Mouse (Mus musculus) heart, embryonic 15.5 days (tissue): ENCODE data around the gene Itfg1. TPM values are rescaled to one million over a fixed set of nuclear protein-coding genes. Genes with fewer than 3 reads are reported as not detected.
"Not testable (repeated sequence)": the region's sequence is repeated elsewhere in the genome, so short reads cannot be mapped to it uniquely, and the experiment has no call there.

ENCODE experiments used
- ATAC-seq: fragments of 200-750 bp; cut with Nextera tagmentation; replicated peaks from 2 replicates; pipeline ENCODE4 v1.8.0; 2017; ENCODE audit warnings: low read depth, moderate TSS enrichment; ENCODE audit not compliant: insufficient number of reproducible peaks, insufficient read depth, low FRiP score
- H3K27ac ChIP-seq: fragments of 300-500 bp; sonication (generic); 2 replicates; pipeline ENCODE4 v1.5.1; 2015; ENCODE audit warnings: mild to moderate bottlenecking, inconsistent platforms
- H3K27me3 ChIP-seq: fragments of 300-500 bp; sonication (generic); 2 replicates; pipeline ENCODE4 v1.6.1; 2015; ENCODE audit warnings: inconsistent platforms
- H3K36me3 ChIP-seq: fragments of 300-500 bp; sonication (generic); 2 replicates; pipeline ENCODE4 v1.6.1; 2015; ENCODE audit warnings: mild to moderate bottlenecking, inconsistent platforms
- H3K4me1 ChIP-seq: fragments of 300-500 bp; sonication (generic); replicated peaks from 2 replicates; pipeline ENCODE4 v1.6.1; 2015; ENCODE audit warnings: inconsistent platforms
- H3K4me2 ChIP-seq: fragments of 300-500 bp; sonication (generic); 2 replicates; pipeline ENCODE4 v1.6.1; 2015; ENCODE audit warnings: inconsistent platforms, mild to moderate bottlenecking, moderate library complexity
- H3K4me3 ChIP-seq: fragments of 300-500 bp; sonication (generic); 2 replicates; pipeline ENCODE4 v1.5.1; 2015; ENCODE audit warnings: mild to moderate bottlenecking, inconsistent platforms
- H3K9ac ChIP-seq: fragments of 300-500 bp; sonication (generic); 2 replicates; pipeline ENCODE4 v1.6.1; 2015; ENCODE audit warnings: mild to moderate bottlenecking, inconsistent platforms
- H3K9me3 ChIP-seq: fragments of 300-500 bp; sonication (generic); replicated peaks from 2 replicates; pipeline ENCODE4 v1.6.1; 2016; ENCODE audit warnings: inconsistent platforms
- WGBS: fragments of 180-500 bp; shearing (Covaris S2); methylation state at CpG from one replicate; pipeline ENCODE4 v1.1.7; 2015; ENCODE audit warnings: mixed read lengths; 5-methylcytosine and 5-hydroxymethylcytosine counted together
- polyA plus RNA-seq: library from polyadenylated mRNA; unstranded; fragments of >200 nt; fragmentation: Nextera tagmentation; extraction: Ambion mirVana; gene quantifications from 2 replicates; pipeline ENCODE4 v1.2.1, GENCODE M21; 2015

Gene Itfg1
- 65.6 and 67.4 TPM in 2 replicates for polyA plus RNA-seq

DNA sequence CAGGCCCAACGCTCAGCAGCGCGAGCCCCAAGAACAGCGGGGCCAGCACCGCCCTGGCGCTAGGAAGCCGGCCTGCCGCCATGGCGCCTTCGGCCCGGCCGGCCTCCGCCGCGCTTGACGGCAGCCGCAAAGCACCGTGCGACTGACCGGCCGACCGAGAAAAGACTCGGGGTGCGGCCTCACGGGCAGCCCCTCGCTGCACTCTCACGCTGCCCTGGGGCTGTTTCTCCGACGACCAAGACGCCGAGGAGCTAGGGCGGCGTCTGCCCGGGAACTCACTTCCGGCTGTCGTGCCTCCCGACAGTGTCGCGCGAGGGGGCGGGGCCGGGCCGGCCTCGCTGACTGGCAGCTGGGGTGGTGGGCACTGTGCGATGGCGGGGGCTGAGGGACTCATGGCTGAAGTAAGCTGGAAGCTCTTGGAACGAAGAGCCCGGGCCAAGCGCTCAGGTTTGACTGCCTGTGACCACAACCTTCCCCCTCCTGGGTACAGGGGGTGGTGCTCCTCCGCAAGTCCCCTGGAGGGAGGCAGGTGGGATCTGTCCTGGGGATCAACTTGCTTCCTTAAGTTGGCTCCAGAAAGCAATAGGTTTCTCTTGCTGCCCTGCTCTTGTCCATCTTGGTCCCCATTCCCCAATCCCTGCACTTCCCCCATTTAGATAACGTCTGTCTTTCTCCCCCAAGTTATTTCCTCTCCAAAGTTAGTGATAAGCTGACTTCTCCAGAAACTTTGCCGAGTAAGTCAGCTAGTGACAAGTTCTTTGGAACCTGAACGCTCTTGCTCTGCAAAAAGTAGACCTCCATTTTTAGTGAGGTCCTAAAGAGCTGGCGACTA lies at the start of gene Itfg1, which contains the start of gene Phkb:
Gene Itfg1, minus strand, starts transcription at position 265 of the 832 bp plus-strand sequence.
Gene Phkb, plus strand, starts transcription at position 303 of the 832 bp plus-strand sequence.
- no peaks in the 10 kb centered on the region for H3K9me3 ChIP-seq
- H3K9ac ChIP-seq: peak within 1 kb of the TSS; percentile 89
- no peaks in the 10 kb centered on the region for H3K27me3 ChIP-seq
- peaks cover 15% of the 10 kb centered on the region for H3K4me1 ChIP-seq
- H3K4me3 ChIP-seq: peak within 1 kb of the TSS; percentile 90
- peaks cover 9% of the 10 kb centered on the region for H3K36me3 ChIP-seq
- H3K27ac ChIP-seq: peak within 1 kb of the TSS; percentile 98
- ATAC-seq: peak; percentile 91
- peak within 1 kb of the TSS; percentile 71 for H3K4me2 ChIP-seq
- WGBS: under 1% methylated on average over 54 of the region's 54 CpGs

DNA sequence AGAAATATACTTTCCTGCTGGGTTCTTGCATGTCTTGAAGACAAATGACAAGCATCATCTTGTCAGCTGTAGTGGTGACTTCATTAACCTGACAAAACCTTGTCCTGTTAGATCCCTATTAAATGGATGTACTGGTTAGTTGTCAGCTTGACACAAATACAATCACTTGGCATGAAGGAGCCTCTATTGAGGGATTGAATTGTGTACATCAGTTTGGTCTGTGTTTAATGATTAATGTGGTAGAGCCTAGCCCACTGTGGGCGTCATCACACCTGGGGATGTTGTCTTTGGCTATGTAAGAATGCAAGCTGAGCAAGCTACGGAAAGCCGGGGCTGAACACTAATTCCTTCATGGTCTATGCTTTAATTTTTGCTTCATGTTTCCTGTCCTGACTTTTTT lies 44.1 kb upstream of the Itfg1 start:
- Histone ChIP-seq H3K27ac (no peak overlapping the region), H3K36me3 (peaks cover 23% of the 10 kb centered on the region; the same call in 1 of the 2 replicates), H3K9me3 (no peaks in the 10 kb centered on the region), H3K27me3 (no peaks in the 10 kb centered on the region), H3K4me3 (no peak overlapping the region), H3K9ac (no peak overlapping the region), H3K4me2 (no peak overlapping the region), H3K4me1 (no peaks in the 10 kb centered on the region)
- 92% methylated on average over 3 of the region's 3 CpGs for WGBS
- ATAC-seq: no peak

DNA sequence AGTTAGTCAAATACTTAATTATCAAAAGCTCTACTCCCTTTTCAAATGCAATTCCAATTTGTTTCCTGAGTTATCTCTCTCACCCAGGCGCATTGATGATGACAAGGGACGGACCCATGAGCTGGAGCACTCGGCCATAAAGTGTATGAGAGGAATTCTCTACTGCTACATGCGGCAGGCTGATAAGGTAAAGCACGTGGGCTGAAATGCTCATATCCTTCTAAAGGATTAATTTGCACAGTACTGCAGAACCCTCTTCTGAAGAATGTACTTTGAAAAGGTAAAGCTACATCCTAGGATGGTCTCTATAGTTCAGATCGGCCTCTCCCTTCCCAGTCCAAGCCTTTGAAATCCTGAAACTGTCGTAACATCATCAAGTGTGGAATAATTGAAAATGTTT lies 38.9 kb upstream of the Itfg1 start:
- H3K9me3 ChIP-seq: no peaks in the 10 kb centered on the region
- H3K27me3 ChIP-seq: no peaks in the 10 kb centered on the region
- H3K4me3 ChIP-seq: no peak overlapping the region
- no peaks in the 10 kb centered on the region for H3K4me1 ChIP-seq
- H3K9ac ChIP-seq: no peak overlapping the region
- peaks cover 21% of the 10 kb centered on the region; the same call in 1 of the 2 replicates for H3K36me3 ChIP-seq
- 63% methylated on average over 7 of the region's 7 CpGs for WGBS
- no peak overlapping the region for H3K27ac ChIP-seq
- H3K4me2 ChIP-seq: no peak overlapping the region
- no peak for ATAC-seq

- Histone ChIP-seq H3K4me3 (no peak overlapping the region), H3K4me1 (no peaks in the 10 kb centered on the region), H3K27me3 (no peaks in the 10 kb centered on the region), H3K27ac (no peak overlapping the region), H3K4me2 (no peak overlapping the region), H3K9me3 (no peaks in the 10 kb centered on the region), H3K36me3 (peaks cover 15% of the 10 kb centered on the region; the same call in 1 of the 2 replicates), H3K9ac (no peak overlapping the region)
- no peak for ATAC-seq
- WGBS: 92% methylated on average over 8 of the region's 8 CpGs
Observed at GRCm38 (mm10) chr8:85877976-85878375, 37.3 kb upstream of the Itfg1 start.

DNA sequence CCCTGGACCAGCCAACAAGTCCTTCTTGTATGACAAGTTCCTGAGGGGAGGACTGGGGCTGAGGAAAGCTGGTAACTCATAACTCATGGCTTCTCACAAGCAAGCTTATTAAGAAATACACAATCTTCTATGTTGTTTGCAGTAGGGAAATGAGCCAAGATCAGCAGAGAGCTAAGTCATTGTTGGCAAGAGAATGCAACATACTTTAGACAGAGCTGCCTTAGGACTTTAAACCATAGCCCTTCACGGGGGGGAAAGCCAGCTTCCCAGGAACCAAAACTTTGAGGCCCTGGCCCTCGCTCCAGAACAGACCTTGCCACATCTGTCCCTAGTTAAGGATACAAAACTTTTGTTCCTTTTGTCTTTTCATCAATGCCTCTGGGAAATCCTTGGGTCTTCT lies 30.9 kb upstream of the Itfg1 start:
- Histone ChIP-seq H3K27ac (peak overlapping the region; percentile 54), H3K4me3 (no peak overlapping the region), H3K9me3 (no peaks in the 10 kb centered on the region), H3K36me3 (no peaks in the 10 kb centered on the region), H3K9ac (no peak overlapping the region), H3K4me2 (no peak overlapping the region), H3K27me3 (no peaks in the 10 kb centered on the region), H3K4me1 (peaks cover 7% of the 10 kb centered on the region; the same call in 1 of the 2 replicates)
- WGBS: 67% methylated on average over 2 of the region's 2 CpGs
- peak; percentile 60; the same call in 1 of the 2 replicates for ATAC-seq

- H3K36me3 ChIP-seq: no peaks in the 10 kb centered on the region
- no peak overlapping the region for H3K9ac ChIP-seq
- ATAC-seq: no peak
- H3K27ac ChIP-seq: no peak overlapping the region
- no peaks in the 10 kb centered on the region for H3K27me3 ChIP-seq
- no peaks in the 10 kb centered on the region for H3K9me3 ChIP-seq
- H3K4me2 ChIP-seq: no peak overlapping the region
- WGBS: 56% methylated on average over 1 of the region's 1 CpGs
- no peaks in the 10 kb centered on the region for H3K4me1 ChIP-seq
- no peak overlapping the region for H3K4me3 ChIP-seq
Observed at GRCm38 (mm10) chr8:85862381-85862780, 21.7 kb upstream of the Itfg1 start.

DNA sequence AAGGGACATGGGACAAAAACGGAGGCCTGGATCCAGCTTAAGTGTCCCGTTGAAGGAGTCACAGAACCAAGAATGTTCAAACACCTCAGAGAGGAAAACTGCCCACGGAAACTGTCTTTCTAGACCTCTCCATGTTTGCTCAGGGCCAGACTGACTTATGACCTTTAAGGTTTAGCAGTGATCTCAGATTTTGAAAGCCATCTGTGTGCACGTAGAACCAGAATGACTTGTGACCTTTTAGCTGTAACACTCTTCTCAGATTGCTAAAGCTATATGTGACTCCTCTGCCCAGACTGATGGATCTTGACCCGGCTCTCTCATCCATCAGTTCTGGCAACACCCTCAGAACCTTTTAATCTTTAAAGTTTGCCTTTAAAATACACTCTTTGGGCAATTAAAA lies 19.9 kb upstream of the Itfg1 start:
- Histone ChIP-seq H3K4me2 (no peak overlapping the region), H3K36me3 (no peaks in the 10 kb centered on the region), H3K4me3 (no peak overlapping the region), H3K27ac (no peak overlapping the region), H3K9me3 (no peaks in the 10 kb centered on the region), H3K4me1 (no peaks in the 10 kb centered on the region), H3K27me3 (no peaks in the 10 kb centered on the region), H3K9ac (no peak overlapping the region)
- WGBS: 77% methylated on average over 5 of the region's 5 CpGs
- no peak for ATAC-seq

DNA sequence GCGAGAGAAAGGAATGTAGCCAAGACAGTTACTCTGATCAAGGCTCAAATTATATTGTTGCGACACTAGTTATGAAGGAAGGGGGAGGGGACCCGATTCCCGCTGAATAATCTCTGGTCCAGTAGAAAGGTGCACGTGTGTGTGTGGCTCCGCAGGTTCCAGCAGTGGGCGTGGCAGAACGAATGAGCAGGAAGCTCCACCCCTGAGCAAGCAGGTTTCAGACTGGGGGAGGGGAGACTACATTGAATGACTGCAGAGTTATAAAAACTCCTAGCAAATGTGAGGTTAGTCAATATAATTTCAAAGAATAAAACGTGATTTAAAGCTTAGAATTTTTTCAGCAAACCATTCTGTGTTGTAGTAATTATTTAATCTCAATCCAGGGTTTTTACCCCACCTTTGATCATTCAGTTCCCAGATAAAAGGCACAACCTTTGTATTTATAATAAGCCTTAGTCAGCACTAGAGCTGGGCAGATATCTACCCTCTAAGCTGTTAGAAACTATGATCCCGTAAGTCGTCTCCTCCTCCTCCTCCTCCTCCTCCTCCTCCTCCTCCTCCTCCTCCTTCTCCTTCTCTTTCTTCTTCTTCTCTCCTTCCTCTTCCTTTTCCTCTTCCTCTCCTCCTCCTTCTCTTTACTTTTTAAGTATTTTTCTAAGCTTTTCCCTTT lies 16.6 kb upstream of the Itfg1 start:
- H3K36me3 ChIP-seq, H3K4me1 ChIP-seq, H3K9me3 ChIP-seq, H3K9ac ChIP-seq, H3K4me2 ChIP-seq, H3K4me3 ChIP-seq, ATAC-seq, H3K27me3 ChIP-seq, H3K27ac ChIP-seq: not testable (repeated sequence)
- 53% methylated on average over 11 of the region's 11 CpGs for WGBS

- H3K4me2 ChIP-seq: no peak overlapping the region
- no peaks in the 10 kb centered on the region for H3K36me3 ChIP-seq
- H3K9ac ChIP-seq: no peak overlapping the region
- no peak for ATAC-seq
- H3K9me3 ChIP-seq: no peaks in the 10 kb centered on the region
- H3K4me3 ChIP-seq: no peak overlapping the region
- H3K27me3 ChIP-seq: no peaks in the 10 kb centered on the region
- WGBS: 86% methylated on average over 19 of the region's 19 CpGs
- no peaks in the 10 kb centered on the region for H3K4me1 ChIP-seq
- H3K27ac ChIP-seq: no peak overlapping the region
Observed at GRCm38 (mm10) chr8:85854220-85855123, 13.8 kb upstream of the Itfg1 start.

- no peak overlapping the region for H3K4me3 ChIP-seq
- H3K9me3 ChIP-seq: no peaks in the 10 kb centered on the region
- no peak overlapping the region for H3K4me2 ChIP-seq
- H3K27ac ChIP-seq: no peak overlapping the region
- H3K27me3 ChIP-seq: no peaks in the 10 kb centered on the region
- peaks cover 7% of the 10 kb centered on the region; the same call in 1 of the 2 replicates for H3K4me1 ChIP-seq
- H3K9ac ChIP-seq: no peak overlapping the region
- no peak for ATAC-seq
- no peaks in the 10 kb centered on the region for H3K36me3 ChIP-seq
Observed at GRCm38 (mm10) chr8:85845887-85846286, 5.2 kb upstream of the Itfg1 start.

DNA sequence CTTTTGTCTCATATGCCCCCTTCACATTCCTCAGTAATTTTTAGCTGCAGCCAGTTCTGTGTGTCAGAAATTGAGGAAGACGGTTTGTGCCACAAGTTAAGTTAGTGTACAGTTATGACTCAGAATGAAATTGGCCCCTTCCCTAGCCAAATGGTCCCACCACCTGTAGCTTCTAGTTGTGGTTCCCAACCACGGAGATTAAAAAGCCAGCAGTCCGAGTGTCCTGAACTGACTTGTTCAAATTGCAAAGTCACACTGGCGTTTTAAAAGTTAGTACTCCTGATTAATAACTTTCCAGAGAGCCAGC lies 721 bp upstream of the Itfg1 start:
- H3K4me3 ChIP-seq: peak overlapping the region; percentile 90
- H3K27ac ChIP-seq: peak overlapping the region; percentile 98
- no peaks in the 10 kb centered on the region for H3K9me3 ChIP-seq
- no peaks in the 10 kb centered on the region for H3K27me3 ChIP-seq
- H3K36me3 ChIP-seq: peaks cover 8% of the 10 kb centered on the region
- peak overlapping the region; percentile 71 for H3K4me2 ChIP-seq
- WGBS: 5% methylated on average over 4 of the region's 4 CpGs
- peaks cover 15% of the 10 kb centered on the region for H3K4me1 ChIP-seq
- no peak for ATAC-seq
- peak overlapping the region; percentile 89 for H3K9ac ChIP-seq
